29 mouse cellular contexts compared by ENCODE assay signal in the genomic region with DNA sequence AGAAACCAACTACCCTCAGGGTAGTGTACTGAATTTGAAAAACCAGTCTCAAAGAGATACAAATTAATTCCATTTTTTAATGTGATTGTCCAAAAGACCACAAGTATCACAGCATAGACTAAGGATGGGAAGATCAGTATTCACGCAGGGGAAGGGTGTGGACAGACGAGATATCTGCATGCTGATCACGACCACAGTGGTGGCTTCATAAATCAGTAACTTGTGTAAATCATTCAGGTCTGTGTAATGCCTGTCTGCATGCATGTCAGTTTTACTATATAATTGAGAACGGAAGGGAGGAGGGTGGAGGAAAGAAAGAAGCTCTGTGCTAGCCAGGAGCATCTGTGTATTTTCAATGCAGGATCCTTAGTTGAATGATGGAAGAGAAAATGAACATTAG.
"Had no signal": no experiment of that assay in that cellular context is flagged by ENCODE, and none has a peak within 500 bp of the region (broad histone marks: within the 10 kb centered on the region; RNA-seq: fewer than 3 reads in every experiment).

No protein-coding gene starts in this region.

- H3K27ac ChIP-seq: embryonic facial prominence, embryonic 10.5 days; embryonic facial prominence, embryonic 12.5 days; embryonic facial prominence, embryonic 13.5 days; embryonic facial prominence, embryonic 15.5 days; forebrain, embryonic 10.5 days; forebrain, embryonic 12.5 days; forebrain, embryonic 13.5 days; forebrain, embryonic 15.5 days; gastrocnemius, adult 2 months had no signal

- H3K9ac ChIP-seq: embryonic facial prominence, embryonic 12.5 days; embryonic facial prominence, embryonic 13.5 days; embryonic facial prominence, embryonic 15.5 days; forebrain, embryonic 12.5 days; forebrain, embryonic 13.5 days; forebrain, embryonic 15.5 days; forebrain, postnatal 0 days had no signal

- H3K9me3 ChIP-seq: embryonic facial prominence, embryonic 10.5 days; embryonic facial prominence, embryonic 12.5 days; embryonic facial prominence, embryonic 13.5 days; embryonic facial prominence, embryonic 15.5 days; forebrain, embryonic 10.5 days; forebrain, embryonic 12.5 days; forebrain, embryonic 13.5 days; forebrain, embryonic 15.5 days had no signal

- H3K27me3 ChIP-seq: embryonic facial prominence, embryonic 12.5 days; embryonic facial prominence, embryonic 15.5 days; forebrain, embryonic 12.5 days; forebrain, embryonic 13.5 days; forebrain, embryonic 15.5 days had no signal

- H3K4me1 ChIP-seq: embryonic facial prominence, embryonic 10.5 days; embryonic facial prominence, embryonic 12.5 days; embryonic facial prominence, embryonic 13.5 days; embryonic facial prominence, embryonic 15.5 days; forebrain, embryonic 10.5 days; forebrain, embryonic 13.5 days; forebrain, embryonic 15.5 days had no signal

- ATAC-seq: forebrain, embryonic 13.5 days; forebrain, embryonic 14.5 days; forebrain, embryonic 15.5 days; forebrain, embryonic 16.5 days; forebrain, postnatal 0 days had no signal

- H3K36me3 ChIP-seq: embryonic facial prominence, embryonic 10.5 days; embryonic facial prominence, embryonic 12.5 days; embryonic facial prominence, embryonic 13.5 days; embryonic facial prominence, embryonic 15.5 days; forebrain, embryonic 10.5 days; forebrain, embryonic 12.5 days; forebrain, embryonic 15.5 days had no signal

- H3K4me2 ChIP-seq: embryonic facial prominence, embryonic 12.5 days; embryonic facial prominence, embryonic 13.5 days; embryonic facial prominence, embryonic 15.5 days; forebrain, embryonic 12.5 days; forebrain, embryonic 13.5 days; forebrain, embryonic 15.5 days had no signal

- DNase-seq: cerebellum, adult 18-20 months; cerebellum, adult 2 months; cerebellum, adult 8-10 months; cerebellum, adult 9-10 months; cerebellum, adult 9-11 months; cerebellum, postnatal 10 days; cerebellum, postnatal 14 days; cerebellum, postnatal 25 days; cerebellum, postnatal 36 days; embryo, embryonic 11 days; forebrain, postnatal 0 days; gastrocnemius, adult 2 months; gastrocnemius, postnatal 10 days; gastrocnemius, postnatal 14 days; gastrocnemius, postnatal 25 days; gastrocnemius, postnatal 36 days; heart, adult 11 months; heart, adult 18-20 months had no signal

- H3K4me3 ChIP-seq: embryonic facial prominence, embryonic 10.5 days; embryonic facial prominence, embryonic 12.5 days; embryonic facial prominence, embryonic 13.5 days; embryonic facial prominence, embryonic 15.5 days; erythroblast, embryonic 14.5 days; forebrain, embryonic 10.5 days; forebrain, embryonic 12.5 days; forebrain, embryonic 13.5 days; forebrain, embryonic 15.5 days; gastrocnemius, adult 2 months had no signal
